Mouse (Mus musculus) liver, adult 2 months (tissue): Measurements from ENCODE around the gene Parvg. TPM values are rescaled to one million over a fixed set of nuclear protein-coding genes. Genes with fewer than 3 reads are reported as not detected.

Source experiments
- DNase-seq: peaks from one replicate; pipeline ENCODE4 v3.0.0-alpha.2; 2011; ENCODE audit warnings: low read depth, low spot score; ENCODE audit errors: extremely low read depth
- H3K27ac ChIP-seq: fragments of 200-500 bp; replicated peaks from 2 replicates; pipeline ENCODE4 v1.5.1; 2012; ENCODE audit warnings: low read depth, mild to moderate bottlenecking, control low read depth, inconsistent platforms, low read length; ENCODE audit not compliant: insufficient read depth
- H3K27me3 ChIP-seq: fragments of 200-500 bp; 2 replicates; pipeline ENCODE4 v1.6.1; 2012; ENCODE audit warnings: mild to moderate bottlenecking, moderate library complexity, low read length, inconsistent platforms; ENCODE audit not compliant: control insufficient read depth, insufficient read depth
- H3K36me3 ChIP-seq: fragments of 200-500 bp; 2 replicates; pipeline ENCODE4 v1.6.1; 2012; ENCODE audit warnings: low read length, inconsistent platforms; ENCODE audit not compliant: control insufficient read depth, insufficient read depth
- H3K4me1 ChIP-seq: fragments of 200-500 bp; 2 replicates; pipeline ENCODE4 v1.6.1; 2011; ENCODE audit warnings: low read length; ENCODE audit not compliant: control insufficient read depth, insufficient read depth
- H3K4me3 ChIP-seq: fragments of 200-500 bp; 2 replicates; pipeline ENCODE4 v1.5.1; 2011; ENCODE audit warnings: low read depth, mild to moderate bottlenecking, control low read depth, low read length, moderate library complexity; ENCODE audit not compliant: insufficient read depth
- H3K79me2 ChIP-seq: fragments of 200-500 bp; 2 replicates; pipeline ENCODE4 v1.6.1; 2012; ENCODE audit warnings: inconsistent platforms, mild to moderate bottlenecking, low read length, moderate library complexity; ENCODE audit not compliant: control insufficient read depth, insufficient read depth
- H3K9ac ChIP-seq: fragments of 200-500 bp; 2 replicates; pipeline ENCODE4 v1.6.1; 2012; ENCODE audit warnings: low read depth, mild to moderate bottlenecking, control low read depth, inconsistent platforms, low read length
- CTCF ChIP-seq: fragments of 200-500 bp; IDR thresholded peaks from 2 replicates; pipeline ENCODE4 v1.5.1; 2011; ENCODE audit warnings: low read depth, low read length, control low read depth
- POLR2A ChIP-seq: fragments of 200-500 bp; IDR thresholded peaks from 2 replicates; pipeline ENCODE4 v1.6.1; 2011; ENCODE audit warnings: low read length, control low read depth; ENCODE audit not compliant: insufficient read depth; ENCODE audit errors: extremely low read depth
- WGBS: fragments of 180-500 bp; shearing (Covaris S2); methylation state at CpG from one replicate; pipeline ENCODE4 v1.1.7; 2018; 5-methylcytosine and 5-hydroxymethylcytosine counted together
- polyA plus RNA-seq: library from polyadenylated mRNA; depleted of rRNA; stranded (reverse); fragments of >200 nt; gene quantifications from 2 replicates; pipeline ENCODE4 v1.2.3, GENCODE M21; 2012; rRNA removed
- total RNA-seq: library from RNA; depleted of rRNA; stranded (reverse); fragments of >200 nt; gene quantifications from 2 replicates; pipeline ENCODE4 v1.2.3, GENCODE M21; 2014; rRNA removed

Gene Parvg
- total RNA-seq (0.74 and 1.3 TPM in 2 replicates), polyA plus RNA-seq (0.85 and 0.95 TPM in 2 replicates)

DNA sequence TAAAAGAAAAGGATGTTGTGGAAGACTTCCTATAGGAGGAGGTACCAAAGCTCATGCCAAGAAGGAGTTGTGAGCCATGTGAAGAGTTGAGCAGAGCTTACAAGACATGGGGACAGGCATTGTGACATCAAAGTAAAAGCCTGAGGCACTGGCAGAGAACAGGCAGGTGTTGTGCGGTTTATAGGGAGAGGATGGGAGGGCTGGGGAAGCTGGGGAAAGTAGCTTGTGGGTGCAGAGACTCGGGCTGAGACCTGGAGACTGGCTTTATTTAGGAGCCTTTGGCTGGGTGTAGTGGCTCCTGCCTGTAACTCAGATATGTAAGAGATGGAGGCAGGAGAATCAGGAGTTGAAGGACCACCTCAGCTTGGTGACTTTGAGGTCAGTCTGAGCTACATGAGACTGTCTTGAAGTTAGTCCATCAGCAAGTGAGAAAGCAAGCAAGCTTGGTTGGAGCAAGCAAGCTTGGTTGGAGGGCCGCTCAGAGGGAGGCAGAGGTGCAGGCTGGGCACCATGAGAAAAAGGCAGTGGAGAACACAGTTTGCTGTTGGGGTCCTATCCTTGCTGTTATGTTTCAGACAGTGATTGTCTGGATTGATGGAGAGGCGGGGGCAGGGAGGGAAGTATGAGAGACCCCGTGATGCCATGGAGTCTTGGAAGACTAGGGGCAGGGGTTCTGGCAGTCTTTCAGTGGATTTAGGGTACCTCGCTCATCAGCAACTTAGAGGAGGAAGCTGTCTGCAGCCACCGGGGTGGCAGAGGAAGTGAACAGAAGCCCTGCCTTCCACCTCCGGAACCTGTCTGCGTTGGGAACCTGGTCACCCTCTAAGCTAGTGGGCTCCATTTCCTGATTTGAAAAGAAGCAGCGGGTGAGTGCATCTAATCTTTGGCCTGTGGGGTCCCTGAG is at the start of gene Parvg:
Gene Parvg, plus strand, starts transcription at position 61 of the 904 bp plus-strand sequence.
- H3K27ac ChIP-seq: no peak within 1 kb of the TSS
- H3K79me2 ChIP-seq: no peaks in the 10 kb centered on the region
- no peaks in the 10 kb centered on the region for H3K27me3 ChIP-seq
- H3K9ac ChIP-seq: no peak within 1 kb of the TSS
- WGBS: 75% methylated on average over 10 of the region's 10 CpGs
- TF ChIP-seq CTCF: no peak
- TF ChIP-seq POLR2A: no peak
- no peak within 1 kb of the TSS for H3K4me3 ChIP-seq
- no peak for DNase-seq
- no peaks in the 10 kb centered on the region for H3K36me3 ChIP-seq
- no peaks in the 10 kb centered on the region for H3K4me1 ChIP-seq

DNA sequence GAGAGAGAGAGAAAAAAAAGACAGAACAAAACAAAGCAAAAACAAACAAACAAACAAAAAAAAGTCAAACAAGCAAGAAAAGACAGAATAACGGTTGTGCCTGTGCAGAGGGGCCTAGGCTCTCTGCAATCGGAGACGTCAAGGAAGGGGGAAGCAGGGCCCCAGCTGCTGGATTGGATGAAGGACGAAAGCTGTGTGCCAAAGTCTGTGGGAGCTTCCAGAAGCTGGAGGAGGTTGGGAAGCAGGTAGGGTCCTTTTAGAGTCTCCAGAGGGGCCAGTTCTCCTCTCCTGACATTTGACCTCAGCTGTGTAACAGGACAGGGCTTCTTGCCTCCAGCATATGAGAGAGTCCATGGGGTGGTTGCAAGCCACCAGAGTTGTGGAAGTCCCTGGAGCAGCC is 47.8 kb upstream of the Parvg start:
- Histone ChIP-seq H3K79me2 (no peaks in the 10 kb centered on the region), H3K27ac (no peak overlapping the region), H3K4me1 (no peaks in the 10 kb centered on the region), H3K9ac (no peak overlapping the region), H3K27me3 (no peaks in the 10 kb centered on the region), H3K36me3 (no peaks in the 10 kb centered on the region), H3K4me3 (no peak overlapping the region)
- TF ChIP-seq POLR2A (no peak), CTCF (no peak)
- DNase-seq: no peak
- WGBS: 92% methylated on average over 4 of the region's 4 CpGs

DNA sequence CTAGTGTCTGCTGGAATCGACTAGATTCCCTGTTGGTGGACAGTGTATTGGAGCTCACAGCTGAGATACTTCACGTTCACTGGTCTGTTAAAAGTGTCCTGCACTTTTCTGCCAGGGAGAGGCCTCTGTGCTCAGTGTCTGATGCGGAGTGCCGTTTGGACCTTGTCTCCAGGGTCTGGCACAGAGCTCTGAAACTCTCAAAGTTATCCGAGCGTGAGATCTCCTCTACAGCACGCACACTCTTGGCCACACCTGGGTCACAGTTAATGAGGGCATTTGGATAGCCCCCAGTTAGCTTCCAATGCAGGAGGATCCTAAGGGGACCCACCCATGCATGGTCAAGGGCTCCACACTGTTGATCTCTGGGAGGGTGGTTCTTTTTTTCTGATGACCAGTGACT is 45.7 kb upstream of the Parvg start:
- H3K4me3 ChIP-seq: no peak overlapping the region
- no peak for TF ChIP-seq POLR2A
- DNase-seq: no peak
- 90% methylated on average over 7 of the region's 7 CpGs for WGBS
- H3K27ac ChIP-seq: no peak overlapping the region
- no peaks in the 10 kb centered on the region for H3K36me3 ChIP-seq
- no peaks in the 10 kb centered on the region for H3K4me1 ChIP-seq
- H3K27me3 ChIP-seq: no peaks in the 10 kb centered on the region
- no peak overlapping the region for H3K9ac ChIP-seq
- no peaks in the 10 kb centered on the region for H3K79me2 ChIP-seq

DNA sequence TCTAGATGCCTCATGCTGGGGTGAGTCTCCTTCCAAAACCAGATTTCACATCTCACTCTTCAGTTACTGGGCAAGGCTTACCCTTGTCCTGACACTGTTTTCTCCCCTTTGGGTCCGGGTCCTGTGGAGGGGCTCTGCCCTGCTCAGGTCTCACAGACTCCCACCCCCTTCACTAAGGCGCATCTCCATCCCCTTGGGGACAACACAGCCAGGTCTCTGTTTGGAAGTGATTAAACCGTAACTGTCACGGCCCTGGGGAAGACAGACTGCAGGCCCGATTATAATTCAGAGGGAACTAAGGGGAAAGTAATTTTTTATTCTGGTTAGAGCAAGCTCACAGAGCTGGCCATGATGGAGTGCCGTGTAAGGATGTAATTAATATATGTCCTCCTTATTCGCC is 45.2 kb upstream of the Parvg start:
- H3K27me3 ChIP-seq: no peaks in the 10 kb centered on the region
- no peak for TF ChIP-seq CTCF
- no peak for TF ChIP-seq POLR2A
- no peaks in the 10 kb centered on the region for H3K4me1 ChIP-seq
- 89% methylated on average over 7 of the region's 7 CpGs for WGBS
- no peaks in the 10 kb centered on the region for H3K36me3 ChIP-seq
- DNase-seq: no peak
- no peak overlapping the region for H3K4me3 ChIP-seq
- H3K79me2 ChIP-seq: no peaks in the 10 kb centered on the region
- H3K9ac ChIP-seq: no peak overlapping the region
- H3K27ac ChIP-seq: no peak overlapping the region

DNA sequence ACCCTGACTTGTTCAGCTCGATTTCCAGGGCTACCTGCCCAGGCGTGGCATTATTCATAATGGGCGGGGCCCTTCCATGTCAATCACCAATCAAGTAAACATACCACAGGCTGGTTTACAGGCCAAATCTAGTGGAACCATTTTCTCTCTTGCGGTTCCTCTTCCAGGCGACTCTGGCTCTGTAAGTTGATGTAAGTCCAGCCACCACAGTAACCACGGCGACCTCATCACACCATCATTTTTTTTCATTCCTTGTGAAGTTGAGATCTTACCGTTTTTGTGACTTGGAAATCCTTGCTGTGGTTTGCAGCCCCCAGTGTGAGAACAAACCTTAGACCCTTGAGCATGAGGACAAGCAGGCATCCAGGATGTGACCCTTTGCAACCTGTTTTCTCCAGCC is 43.5 kb upstream of the Parvg start:
- DNase-seq: no peak
- TF ChIP-seq POLR2A: no peak
- TF ChIP-seq CTCF: no peak
- no peaks in the 10 kb centered on the region for H3K79me2 ChIP-seq
- no peak overlapping the region for H3K27ac ChIP-seq
- H3K4me1 ChIP-seq: no peaks in the 10 kb centered on the region
- no peak overlapping the region for H3K4me3 ChIP-seq
- no peak overlapping the region for H3K9ac ChIP-seq
- no peaks in the 10 kb centered on the region for H3K27me3 ChIP-seq
- no peaks in the 10 kb centered on the region for H3K36me3 ChIP-seq
- WGBS: 79% methylated on average over 8 of the region's 8 CpGs

DNA sequence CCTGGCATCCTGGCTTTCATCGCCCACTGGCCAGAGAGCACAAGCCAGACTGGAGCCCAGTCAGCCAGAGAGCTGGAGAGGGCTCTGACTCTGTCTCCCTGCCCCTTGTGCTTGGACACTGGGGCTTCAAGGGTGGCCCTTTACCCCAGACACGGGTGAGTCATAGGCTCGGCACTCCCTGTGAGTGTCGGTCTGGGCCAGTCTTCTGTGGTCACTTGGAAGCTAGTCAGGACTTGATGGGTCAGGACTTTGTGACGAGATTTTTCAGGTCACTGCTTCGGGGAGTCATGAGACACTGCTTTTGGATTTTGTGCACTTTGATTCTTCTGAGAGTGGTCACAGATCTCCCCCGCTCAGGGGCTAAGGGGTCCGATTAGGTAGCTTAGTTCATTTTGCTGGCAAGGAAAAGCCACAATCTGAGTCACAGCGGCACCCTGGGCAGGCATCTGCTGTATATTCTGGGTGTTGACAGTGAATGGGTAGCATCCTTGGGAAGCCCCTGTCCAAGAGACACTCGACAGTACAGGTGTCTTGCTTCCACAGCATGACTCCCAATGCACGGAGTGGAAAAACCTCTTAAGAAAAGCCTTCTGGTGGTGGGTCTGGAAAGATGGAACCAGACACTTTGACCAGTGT is 43.0 kb upstream of the Parvg start:
- Histone ChIP-seq H3K9ac (no peak overlapping the region), H3K4me1 (no peaks in the 10 kb centered on the region), H3K79me2 (no peaks in the 10 kb centered on the region), H3K27me3 (no peaks in the 10 kb centered on the region), H3K4me3 (no peak overlapping the region), H3K27ac (no peak overlapping the region), H3K36me3 (no peaks in the 10 kb centered on the region)
- 83% methylated on average over 11 of the region's 11 CpGs for WGBS
- TF ChIP-seq POLR2A: no peak
- TF ChIP-seq CTCF: no peak
- no peak for DNase-seq
